Mouse (Mus musculus): ENCODE results near the gene Gm10715.
A peak's percentile ranks its signal among the peaks of the same experiment; 100 is the strongest.
"Not testable (repeated sequence)": the region's sequence is repeated elsewhere in the genome, so short reads cannot be mapped to it uniquely, and the experiment has no call there.

The Gm10715 gene

DNA sequence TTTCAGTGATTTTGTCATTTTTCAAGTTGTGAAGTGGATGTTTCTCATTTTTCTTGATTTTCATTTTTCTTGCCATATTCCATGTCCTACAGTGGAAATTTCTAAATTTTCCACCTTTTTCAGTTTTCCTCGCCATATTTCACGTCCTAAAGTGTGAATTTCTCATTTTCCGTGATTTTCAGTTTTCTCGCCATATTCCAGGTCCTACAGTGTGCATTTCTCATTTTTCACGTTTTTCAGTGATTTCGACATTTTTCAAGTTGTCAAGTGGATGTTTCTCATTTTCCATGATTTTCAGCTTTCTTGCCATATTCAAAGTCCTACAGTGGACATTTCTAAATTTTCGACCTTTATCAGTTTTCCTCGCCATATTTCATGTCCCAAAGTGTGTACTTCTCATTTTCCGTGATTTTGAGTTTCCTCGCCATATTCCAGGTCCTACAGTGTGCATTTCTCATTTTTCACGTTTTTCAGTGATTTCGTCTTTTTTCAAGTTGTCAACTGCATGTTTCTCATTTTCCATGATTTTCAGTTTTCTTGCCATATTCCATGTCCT, 11.7 kb upstream of the Gm10715 start, which contains the start of gene Gm10717:
Gene Gm10717, plus strand, starts transcription at position 506 of the 556 bp plus-strand sequence.
- peak; percentile 29 for DNase-seq

DNA sequence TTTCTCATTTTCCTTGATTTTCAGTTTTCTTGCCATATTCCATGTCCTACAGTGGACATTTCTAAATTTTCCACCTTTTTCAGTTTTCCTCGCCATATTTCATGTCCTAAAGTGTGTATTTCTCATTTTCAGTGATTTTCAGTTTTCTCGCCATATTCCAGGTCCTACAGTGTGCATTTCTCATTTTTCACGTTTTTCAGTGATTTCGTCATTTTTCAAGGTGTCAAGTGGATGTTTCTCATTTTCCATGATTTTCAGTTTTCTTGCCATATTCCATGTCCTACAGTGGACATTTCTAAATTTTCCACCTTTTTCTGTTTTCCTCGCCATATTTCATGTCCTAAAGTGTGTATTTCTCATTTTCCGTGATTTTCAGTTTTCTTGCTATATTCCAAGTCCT, 11.0 kb upstream of the Gm10715 start:
- DNase-seq: peak; percentile 93

DNA sequence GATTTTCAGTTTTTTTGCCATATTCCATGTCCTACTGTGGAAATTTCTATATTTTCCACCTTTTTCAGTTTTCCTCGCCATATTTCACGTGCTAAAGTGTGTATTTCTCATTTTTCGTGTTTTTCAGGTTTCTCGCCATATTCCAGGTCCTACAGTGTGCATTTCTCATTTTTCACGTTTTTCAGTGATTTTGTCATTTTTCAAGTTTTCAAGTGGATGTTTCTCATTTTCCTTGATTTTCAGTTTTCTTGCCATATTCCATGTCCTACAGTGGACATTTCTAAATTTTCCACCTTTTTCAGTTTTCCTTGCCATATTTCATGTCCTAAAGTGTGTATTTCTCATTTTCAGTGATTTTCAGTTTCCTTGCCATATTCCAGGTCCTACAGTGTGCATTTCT, 10.5 kb upstream of the Gm10715 start:
- peak; percentile 60 for DNase-seq

DNA sequence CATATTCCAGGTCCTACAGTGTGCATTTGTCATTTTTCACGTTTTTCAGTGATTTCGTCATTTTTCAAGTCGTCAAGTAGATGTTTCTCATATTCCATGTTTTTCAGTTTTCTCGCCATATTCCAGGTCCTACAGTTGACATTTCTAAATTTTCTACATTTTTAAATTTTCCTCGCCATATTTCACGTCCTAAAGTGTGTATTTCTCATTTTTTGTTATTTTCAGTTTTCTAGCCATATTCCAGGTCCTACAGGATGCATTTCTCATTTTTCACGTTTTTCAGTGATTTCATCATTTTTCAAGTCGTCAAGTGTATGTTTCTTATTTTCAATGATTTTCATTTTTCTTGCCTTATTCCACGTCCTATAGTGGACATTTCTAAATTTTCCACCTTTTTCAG, 9.9 kb upstream of the Gm10715 start:
- peak; percentile 69 for DNase-seq

DNA sequence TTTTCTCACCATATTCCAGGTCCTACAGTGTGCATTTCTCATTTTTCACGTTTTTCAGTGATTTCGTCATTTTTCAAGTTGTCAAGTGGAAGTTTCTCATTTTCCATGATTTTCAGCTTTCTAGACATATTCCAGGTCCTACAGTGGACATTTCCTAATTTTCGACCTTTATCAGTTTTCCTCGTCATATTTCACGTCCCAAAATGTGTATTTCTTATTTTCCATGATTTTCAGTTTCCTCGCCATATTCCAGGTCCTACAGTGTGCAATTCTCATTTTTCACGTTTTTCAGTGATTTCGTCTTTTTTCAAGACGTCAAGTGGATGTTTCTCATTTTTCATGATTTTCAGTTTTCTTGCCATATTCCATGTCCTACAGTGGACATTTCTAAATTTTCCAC, 9.5 kb upstream of the Gm10715 start:
- DNase-seq: peak; percentile 36

DNA sequence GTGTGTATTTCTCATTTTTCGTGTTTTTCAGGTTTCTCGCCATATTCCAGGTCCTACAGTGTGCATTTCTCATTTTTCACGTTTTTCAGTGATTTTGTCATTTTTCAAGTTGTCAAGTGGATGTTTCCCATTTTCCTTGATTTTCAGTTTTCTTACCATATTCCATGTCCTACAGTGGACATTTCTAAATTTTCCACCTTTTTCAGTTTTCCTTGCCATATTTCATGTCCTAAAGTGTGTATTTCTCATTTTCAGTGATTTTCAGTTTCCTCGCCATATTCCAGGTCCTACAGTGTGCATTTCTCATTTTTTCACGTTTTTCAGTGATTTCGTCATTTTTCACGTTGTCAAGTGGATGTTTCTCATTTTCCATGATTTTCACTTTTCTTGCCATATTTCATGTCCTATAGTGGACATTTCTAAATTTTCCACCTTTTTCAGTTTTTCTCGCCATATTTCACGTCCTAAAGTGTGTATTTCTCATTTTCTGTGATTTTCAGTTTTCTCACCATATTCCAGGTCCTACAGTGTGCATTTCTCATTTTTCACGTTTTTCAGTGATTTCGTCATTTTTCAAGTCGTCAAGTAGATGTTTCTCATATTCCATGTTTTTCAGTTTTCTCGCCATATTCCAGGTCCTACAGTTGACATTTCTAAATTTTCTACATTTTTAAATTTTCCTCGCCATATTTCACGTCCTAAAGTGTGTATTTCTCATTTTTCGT, 7.2 kb upstream of the Gm10715 start:
- peak; percentile 69 for DNase-seq

DNA sequence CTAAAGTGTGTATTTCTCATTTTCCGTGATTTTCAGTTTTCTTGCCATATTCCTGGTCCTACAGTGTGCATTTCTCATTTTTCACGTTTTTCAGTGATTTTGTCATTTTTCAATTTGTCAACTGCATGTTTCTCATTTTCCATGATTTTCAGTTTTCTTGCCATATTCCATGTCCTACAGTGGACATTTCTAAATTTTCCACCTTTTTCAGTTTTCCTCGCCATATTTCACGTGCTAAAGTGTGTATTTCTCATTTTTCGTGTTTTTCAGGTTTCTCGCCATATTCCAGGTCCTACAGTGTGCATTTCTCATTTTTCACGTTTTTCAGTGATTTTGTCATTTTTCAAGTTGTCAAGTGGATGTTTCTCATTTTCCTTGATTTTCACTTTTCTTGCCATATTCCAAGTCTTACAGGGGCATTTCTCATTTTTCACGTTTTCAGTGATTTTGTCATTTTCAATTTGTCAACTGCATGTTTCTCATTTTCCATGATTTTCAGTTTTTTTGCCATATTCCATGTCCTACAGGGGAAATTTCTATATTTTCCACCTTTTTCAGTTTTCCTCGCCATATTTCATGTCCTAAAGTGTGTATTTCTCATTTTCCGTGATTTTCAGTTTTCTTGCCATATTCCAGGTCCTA, 5.9 kb upstream of the Gm10715 start:
- peak; percentile 58 for DNase-seq

DNA sequence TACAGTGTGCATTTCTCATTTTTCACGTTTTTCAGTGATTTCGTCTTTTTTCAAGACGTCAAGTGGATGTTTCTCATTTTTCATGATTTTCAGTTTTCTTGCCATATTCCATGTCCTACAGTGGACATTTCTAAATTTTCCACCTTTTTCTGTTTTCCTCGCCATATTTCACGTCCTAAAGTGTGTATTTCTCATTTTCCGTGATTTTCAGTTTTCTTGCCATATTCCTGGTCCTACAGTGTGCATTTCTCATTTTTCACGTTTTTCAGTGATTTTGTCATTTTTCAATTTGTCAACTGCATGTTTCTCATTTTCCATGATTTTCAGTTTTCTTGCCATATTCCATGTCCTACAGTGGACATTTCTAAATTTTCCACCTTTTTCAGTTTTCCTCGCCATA, 2.4 kb upstream of the Gm10715 start, which contains the start of gene Gm17535:
Gene Gm17535, plus strand, starts transcription at position 301 of the 400 bp plus-strand sequence.
- DNase-seq: not testable (repeated sequence)

DNA sequence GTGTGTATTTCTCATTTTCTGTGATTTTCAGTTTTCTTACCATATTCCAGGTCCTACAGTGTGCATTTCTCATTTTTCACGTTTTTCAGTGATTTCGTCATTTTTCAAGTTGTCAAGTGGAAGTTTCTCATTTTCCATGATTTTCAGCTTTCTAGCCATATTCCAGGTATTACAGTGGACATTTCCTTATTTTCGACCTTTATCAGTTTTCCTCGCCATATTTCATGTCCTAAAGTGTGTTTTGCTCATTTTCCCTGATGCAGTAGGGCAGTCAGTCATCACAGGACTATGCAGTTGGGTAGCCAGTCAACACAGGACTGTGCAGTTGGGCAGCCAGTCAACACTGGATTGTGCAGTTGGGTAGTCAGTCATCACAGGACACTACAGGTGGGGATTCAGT, 1.5 kb downstream of the Gm10715 start:
- DNase-seq: not testable (repeated sequence)
